Mouse (Mus musculus): ENCODE measurements around the gene Atmin. TPM values are rescaled to one million over a fixed set of nuclear protein-coding genes. Genes with fewer than 3 reads are reported as not detected.

Atmin gene
- polyA plus RNA-seq, 1 experiment from 2014 or later: 13.1 TPM

DNA sequence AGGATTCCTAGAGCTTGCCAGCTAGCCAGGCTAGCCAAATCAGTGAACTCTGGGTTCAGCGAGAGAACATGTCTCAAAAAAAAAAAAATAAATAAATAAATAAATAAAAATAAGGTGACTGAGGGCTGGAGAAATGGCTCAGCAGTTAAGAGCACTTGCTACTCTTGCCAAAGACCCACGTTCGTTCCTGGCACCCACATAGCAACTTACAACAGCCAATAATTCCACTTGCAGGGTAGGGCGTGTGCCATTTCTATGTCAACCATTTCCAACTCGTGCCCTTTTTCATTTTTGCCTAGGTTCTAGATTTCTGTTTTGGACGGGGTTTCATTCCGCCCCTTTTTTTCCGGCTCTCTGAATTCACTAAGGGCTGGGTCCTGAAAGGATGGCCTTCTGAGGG is 34.9 kb downstream of the Atmin start:
- Histone ChIP-seq H3K27ac (no peak overlapping the region), H3K36me3 (ENCODE audit: inconsistent target) (peaks cover 7% of the 10 kb centered on the region; the same call in 1 of the 2 replicates), H3K4me3 (ENCODE audit: inconsistent target) (peak overlapping the region; percentile 52), H3K79me2 (ENCODE audit: inconsistent target) (no peaks in the 10 kb centered on the region)
- WGBS (ENCODE audit: missing documents): 37% methylated on average over 8 of the region's 8 CpGs

DNA sequence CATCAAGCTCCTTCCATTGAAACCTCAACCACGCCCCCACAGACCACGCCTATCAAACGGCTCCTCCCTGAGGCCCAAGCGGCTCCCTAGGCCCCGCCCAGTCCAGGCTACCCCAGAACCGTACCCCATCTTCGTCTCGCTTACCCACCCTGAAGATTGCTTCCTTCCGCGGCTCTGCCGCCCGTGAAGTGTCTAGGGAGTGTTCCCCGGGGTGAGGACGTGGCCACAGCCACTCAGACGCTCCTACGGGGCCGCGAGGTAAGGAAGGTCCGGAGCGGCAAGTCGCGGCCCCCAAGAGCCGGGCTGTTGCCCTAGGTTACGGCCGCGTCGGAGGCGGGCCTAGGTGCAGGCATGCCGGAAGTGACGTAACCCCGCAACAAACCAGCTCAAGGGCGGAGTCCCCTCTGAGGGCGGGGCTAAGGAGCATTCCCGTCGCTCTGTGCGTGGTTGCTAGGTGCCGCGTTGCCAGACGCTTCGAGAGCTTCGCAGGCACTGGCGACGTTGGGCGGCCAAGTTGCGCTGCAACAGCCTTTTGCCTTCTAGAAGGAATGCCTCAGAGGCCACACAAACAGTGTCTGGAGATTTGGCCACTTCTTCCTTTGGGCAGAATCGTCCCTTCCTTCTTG is 35.6 kb downstream of the Atmin start, which contains the start of gene 1700030J22Rik:
TSS of gene 1700030J22Rik (minus strand) at position 329 of the 626 bp plus-strand sequence.
- Histone ChIP-seq H3K27ac (peak within 1 kb of the TSS; percentile 49), H3K4me3 (ENCODE audit: inconsistent target) (peak within 1 kb of the TSS; percentile 52), H3K79me2 (ENCODE audit: inconsistent target) (no peaks in the 10 kb centered on the region), H3K36me3 (ENCODE audit: inconsistent target) (peaks cover 7% of the 10 kb centered on the region; the same call in 1 of the 2 replicates)
- under 1% methylated on average over 46 of the region's 46 CpGs for WGBS (ENCODE audit: missing documents)

DNA sequence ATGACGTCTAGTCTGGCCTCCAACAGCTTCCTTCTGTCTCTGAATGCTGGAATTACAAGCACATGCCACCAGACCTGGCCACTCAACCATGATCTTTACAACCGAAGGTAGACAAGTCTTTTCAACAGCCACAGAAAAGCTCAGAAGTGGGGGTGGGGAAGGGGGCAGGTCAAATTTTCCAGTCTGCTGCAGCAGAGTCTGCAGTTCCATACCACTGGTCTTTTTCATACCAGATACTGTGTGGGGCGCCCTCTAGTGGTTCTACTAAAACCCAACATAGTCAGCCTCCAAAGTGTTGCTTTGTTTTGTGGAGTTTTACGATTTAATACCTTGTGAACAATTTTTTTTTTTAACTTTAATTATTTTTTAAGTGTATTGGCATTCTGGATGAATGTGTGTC is 36.9 kb downstream of the Atmin start:
- WGBS (ENCODE audit: missing documents): 18% methylated on average over 4 of the region's 4 CpGs
- H3K36me3 ChIP-seq (ENCODE audit: inconsistent target): peaks cover 11% of the 10 kb centered on the region; the same call in 1 of the 2 replicates
- no peaks in the 10 kb centered on the region for H3K79me2 ChIP-seq (ENCODE audit: inconsistent target)
- H3K4me3 ChIP-seq (ENCODE audit: inconsistent target): no peak overlapping the region
- H3K27ac ChIP-seq: no peak overlapping the region

DNA sequence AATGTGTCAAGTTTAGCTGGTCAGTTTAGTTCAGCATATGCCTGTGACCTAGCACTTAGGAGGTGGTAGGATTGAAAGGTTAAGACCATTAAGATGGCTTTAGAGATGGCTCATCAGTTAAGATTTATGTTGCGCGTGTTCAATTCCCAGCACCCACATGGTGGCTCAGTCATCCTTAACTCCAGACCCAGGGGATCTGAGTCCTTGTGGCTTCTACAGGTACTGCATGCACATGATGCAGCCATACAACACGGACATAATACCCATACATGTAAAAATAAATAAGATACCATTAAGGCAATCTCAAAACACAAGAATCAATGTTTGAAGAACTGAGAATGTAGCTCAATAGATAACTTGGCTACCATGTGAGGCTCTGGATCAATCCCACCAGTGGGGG is 46.6 kb downstream of the Atmin start:
- Histone ChIP-seq H3K79me2 (ENCODE audit: inconsistent target) (peaks cover 37% of the 10 kb centered on the region), H3K27ac (no peak overlapping the region), H3K4me3 (ENCODE audit: inconsistent target) (no peak overlapping the region), H3K36me3 (ENCODE audit: inconsistent target) (peaks cover 18% of the 10 kb centered on the region; the same call in 1 of the 2 replicates)
- WGBS (ENCODE audit: missing documents): 96% methylated on average over 3 of the region's 3 CpGs

DNA sequence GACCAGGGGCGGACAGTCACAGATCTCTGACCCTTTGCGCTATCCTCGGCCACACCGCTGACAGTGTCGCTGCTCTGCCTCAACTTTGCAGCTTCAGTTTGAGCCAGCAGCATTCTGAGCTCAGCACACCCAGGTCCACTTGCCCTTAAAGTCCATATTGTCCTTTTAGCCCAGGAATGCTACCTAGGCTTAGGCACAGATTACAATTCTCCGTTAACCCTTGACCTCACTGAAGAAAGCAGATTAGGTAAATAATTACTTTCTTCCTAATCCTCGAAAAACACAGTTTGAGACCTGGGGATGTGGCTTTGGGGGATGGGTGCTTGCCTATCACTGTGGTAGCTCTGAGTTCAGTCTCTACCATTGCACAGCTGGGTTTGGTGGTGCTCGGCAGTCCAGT is 48.0 kb downstream of the Atmin start:
- WGBS (ENCODE audit: missing documents): 97% methylated on average over 8 of the region's 8 CpGs
- Histone ChIP-seq H3K27ac (no peak overlapping the region), H3K36me3 (ENCODE audit: inconsistent target) (peaks cover 8% of the 10 kb centered on the region; the same call in 1 of the 2 replicates), H3K79me2 (ENCODE audit: inconsistent target) (peaks cover 37% of the 10 kb centered on the region), H3K4me3 (ENCODE audit: inconsistent target) (no peak overlapping the region)

DNA sequence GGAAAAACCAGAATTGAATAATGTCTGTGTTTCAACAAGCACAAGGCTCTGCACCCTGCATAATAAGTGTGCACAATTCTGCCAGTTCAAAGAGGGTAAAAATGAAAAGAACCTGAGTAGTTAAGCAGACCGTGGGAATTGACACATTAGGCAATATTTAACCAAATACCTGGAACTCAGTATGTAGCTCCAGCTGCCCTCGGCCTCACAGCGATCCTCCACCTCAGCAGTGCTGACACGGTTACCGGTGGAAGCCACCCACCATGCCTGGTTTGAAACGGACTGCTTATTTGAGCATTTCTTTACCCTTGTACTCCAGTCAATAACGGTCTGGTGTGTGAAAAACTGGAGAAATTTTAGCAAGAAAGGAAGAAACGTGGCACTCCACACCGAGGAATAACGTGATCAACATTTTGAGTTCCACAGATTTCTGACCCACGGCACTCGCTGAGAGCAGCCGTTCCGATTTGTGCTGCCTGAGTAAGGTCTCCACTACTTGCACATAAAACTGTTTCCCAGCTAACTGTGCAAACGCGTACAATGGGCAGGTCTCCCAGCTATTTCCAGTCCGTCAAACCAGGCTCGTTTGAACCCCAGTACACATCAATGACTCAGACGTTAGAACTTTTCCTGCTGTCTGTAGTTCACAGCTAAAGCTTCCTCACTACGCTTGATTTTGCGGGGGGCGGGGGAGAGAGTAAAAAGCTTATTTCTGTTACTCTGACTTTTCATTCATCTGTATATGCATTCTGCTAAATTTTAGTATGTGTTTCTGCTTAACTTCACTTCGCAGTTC is 49.2 kb downstream of the Atmin start:
- peak overlapping the region; percentile 75 for H3K4me3 ChIP-seq (ENCODE audit: inconsistent target)
- 12% methylated on average over 23 of the region's 23 CpGs for WGBS (ENCODE audit: missing documents)

DNA sequence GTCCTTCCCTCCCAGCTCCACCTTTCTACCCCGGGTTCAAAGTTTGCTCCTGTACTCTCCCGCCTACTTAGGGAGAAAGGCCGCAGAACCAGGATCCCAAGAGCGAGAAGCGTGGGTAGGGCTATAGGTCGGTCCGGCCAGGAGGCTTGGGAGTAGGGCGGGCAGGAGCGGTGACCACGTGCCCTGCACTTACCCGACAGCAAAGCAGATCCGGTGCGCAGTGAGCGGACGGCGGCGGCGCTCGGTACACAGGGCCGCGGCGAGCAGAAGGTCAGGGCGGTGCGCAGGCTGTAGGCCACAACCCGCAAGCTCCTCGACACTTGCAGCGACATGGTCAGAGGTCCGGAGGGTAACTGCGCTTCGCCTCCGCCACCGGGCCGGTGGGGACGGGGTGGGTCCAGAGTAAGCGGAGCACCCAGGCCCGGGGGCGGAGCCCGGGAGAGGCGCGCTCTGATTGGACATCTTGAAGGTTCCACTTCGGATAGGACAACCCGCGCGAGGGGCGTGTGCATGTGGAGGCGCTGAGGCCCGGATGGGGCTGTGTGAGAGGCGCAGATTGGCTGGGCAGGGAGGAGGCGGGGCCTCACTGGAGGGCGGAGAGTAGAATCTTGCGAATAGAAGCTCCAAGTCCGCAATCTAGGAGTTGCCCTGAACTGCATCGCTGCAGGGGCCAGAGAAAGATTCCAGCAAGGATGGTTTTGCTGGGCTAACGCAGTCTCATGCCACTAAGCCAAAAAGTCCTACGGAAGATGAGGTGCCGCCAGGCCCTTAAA is 50.1 kb downstream of the Atmin start, which contains the start of gene Gcsh:
TSS of gene Gcsh (minus strand) at position 443 of the 773 bp plus-strand sequence.
- no peaks in the 10 kb centered on the region for H3K36me3 ChIP-seq (ENCODE audit: inconsistent target)
- H3K4me3 ChIP-seq (ENCODE audit: inconsistent target): peak within 1 kb of the TSS; percentile 75
- H3K27ac ChIP-seq: peak within 1 kb of the TSS; percentile 51
- WGBS (ENCODE audit: missing documents): 0% methylated on average over 56 of the region's 56 CpGs
- H3K79me2 ChIP-seq (ENCODE audit: inconsistent target): peaks cover 35% of the 10 kb centered on the region

More for the DNA sequence above, 49.2 kb downstream of the Atmin start:
- Histone ChIP-seq H3K36me3 (ENCODE audit: inconsistent target) (no peaks in the 10 kb centered on the region; the same call in 1 of the 2 replicates), H3K79me2 (ENCODE audit: inconsistent target) (peaks cover 37% of the 10 kb centered on the region), H3K27ac (peak overlapping the region; percentile 51)

DNA sequence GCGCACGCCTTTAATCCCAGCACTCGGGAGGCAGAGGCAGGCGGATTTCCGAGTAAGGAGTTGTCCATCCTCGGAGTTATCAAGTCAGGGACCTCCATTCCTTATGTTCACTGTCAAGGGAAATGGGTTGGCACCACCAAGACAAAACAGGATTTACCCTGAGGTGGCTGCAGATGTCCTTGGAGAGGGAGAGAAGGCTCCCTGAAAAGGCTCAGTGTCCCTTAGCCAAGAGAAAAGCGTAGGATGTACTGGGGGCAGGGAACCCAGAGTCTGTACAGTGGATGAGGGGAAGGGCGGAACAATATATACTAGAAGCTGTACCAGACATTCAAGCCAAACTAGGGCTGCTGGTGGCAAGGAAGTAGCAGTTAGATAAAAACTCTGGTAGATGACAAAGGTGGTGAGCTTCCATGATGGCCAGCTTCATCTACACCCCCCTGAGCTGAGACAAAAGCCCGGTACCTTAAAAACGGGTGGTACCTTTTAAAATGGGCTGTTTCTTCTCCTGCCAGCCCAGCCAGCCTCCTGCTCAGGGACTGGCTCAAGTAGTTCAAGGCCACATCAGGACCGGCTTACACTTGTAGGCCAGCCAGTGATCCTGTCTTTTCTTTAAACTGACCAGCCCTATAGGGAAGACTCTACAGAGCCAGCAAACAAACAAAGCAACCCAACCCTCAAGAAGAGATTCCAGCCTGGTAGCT is 51.0 kb downstream of the Atmin start:
- no peak overlapping the region for H3K27ac ChIP-seq
- 66% methylated on average over 11 of the region's 11 CpGs for WGBS (ENCODE audit: missing documents)
- no peaks in the 10 kb centered on the region for H3K36me3 ChIP-seq (ENCODE audit: inconsistent target)
- H3K79me2 ChIP-seq (ENCODE audit: inconsistent target): peaks cover 30% of the 10 kb centered on the region
- H3K4me3 ChIP-seq (ENCODE audit: inconsistent target): peak overlapping the region; percentile 18

Other genes with a start within 250 kb of the Atmin start
- gene Cdyl2, start 210.4 kb upstream of the Atmin start, polyA plus RNA-seq (2018): 1.4 to 4.3 TPM (median 2.3 TPM) in 3 replicates
- gene Cmc2, start 21.9 kb upstream of the Atmin start, polyA plus RNA-seq (2018): 7.6 to 14.5 TPM (median 13.8 TPM) in 3 replicates
- gene Cenpn, start 21.7 kb upstream of the Atmin start, polyA plus RNA-seq (2018): 2.0 to 6.7 TPM (median 4.5 TPM) in 3 replicates
- gene 1700030J22Rik, start 35.6 kb downstream of the Atmin start, polyA plus RNA-seq (2018): 0.57 to 1.3 TPM (median 0.98 TPM) in 3 replicates
- 26.8 to 67.0 TPM (median 34.5 TPM) in 3 replicates for gene Gcsh, start 50.1 kb downstream of the Atmin start, polyA plus RNA-seq (2018)
- 0.11 to 0.34 TPM (median 0.20 TPM) in 3 replicates for gene Pkd1l2, start 139.1 kb downstream of the Atmin start, polyA plus RNA-seq (2018)
- not detected in 3 replicates for gene Bco1, start 152.5 kb downstream of the Atmin start, polyA plus RNA-seq (2018)
- 3.9 to 4.5 TPM (median 4.4 TPM) in 3 replicates for gene Gan, start 214.7 kb downstream of the Atmin start, polyA plus RNA-seq (2018)